Mouse (Mus musculus): ENCODE data around the gene Kdm7a. TPM values are rescaled to one million over a fixed set of nuclear protein-coding genes. Genes with fewer than 3 reads are reported as not detected.

The Kdm7a gene
- polyA plus RNA-seq, 1 experiment from 2014 or later, result 8.5 TPM

Other genes starting within 250 kb of the Kdm7a start
- gene Parp12, start 88.4 kb downstream of the Kdm7a start, polyA plus RNA-seq (2014; fragmentation: Nextera tagmentation; extraction: Ambion mirVana), result 3.4 and 3.8 TPM in 2 replicates
- gene Slc37a3, start 170.9 kb upstream of the Kdm7a start, polyA plus RNA-seq (2014; fragmentation: Nextera tagmentation; extraction: Ambion mirVana), result 14.8 and 16.2 TPM in 2 replicates
- 0.27 and 0.64 TPM in 2 replicates for gene Rab19, start 174.4 kb upstream of the Kdm7a start, polyA plus RNA-seq (2014; fragmentation: Nextera tagmentation; extraction: Ambion mirVana)
- 50.8 and 53.5 TPM in 2 replicates for gene Mkrn1, start 213.7 kb upstream of the Kdm7a start, polyA plus RNA-seq (2014; fragmentation: Nextera tagmentation; extraction: Ambion mirVana)